Mouse (Mus musculus) cortical plate, adult 2 months (tissue): ENCODE measurements around the gene Aifm3.

Source experiments
- CTCF ChIP-seq: fragments of 200-500 bp; IDR thresholded peaks from 2 replicates; pipeline ENCODE4 v1.5.1; 2011; ENCODE audit warnings: mild to moderate bottlenecking, control low read depth, low read length; ENCODE audit not compliant: insufficient read depth; ENCODE audit errors: extremely low read depth
- POLR2A ChIP-seq: fragments of 200-500 bp; IDR thresholded peaks from 2 replicates; pipeline ENCODE4 v1.6.1; 2011; ENCODE audit warnings: mild to moderate bottlenecking, low read length, control low read depth; ENCODE audit not compliant: insufficient read depth; ENCODE audit errors: extremely low read depth

DNA sequence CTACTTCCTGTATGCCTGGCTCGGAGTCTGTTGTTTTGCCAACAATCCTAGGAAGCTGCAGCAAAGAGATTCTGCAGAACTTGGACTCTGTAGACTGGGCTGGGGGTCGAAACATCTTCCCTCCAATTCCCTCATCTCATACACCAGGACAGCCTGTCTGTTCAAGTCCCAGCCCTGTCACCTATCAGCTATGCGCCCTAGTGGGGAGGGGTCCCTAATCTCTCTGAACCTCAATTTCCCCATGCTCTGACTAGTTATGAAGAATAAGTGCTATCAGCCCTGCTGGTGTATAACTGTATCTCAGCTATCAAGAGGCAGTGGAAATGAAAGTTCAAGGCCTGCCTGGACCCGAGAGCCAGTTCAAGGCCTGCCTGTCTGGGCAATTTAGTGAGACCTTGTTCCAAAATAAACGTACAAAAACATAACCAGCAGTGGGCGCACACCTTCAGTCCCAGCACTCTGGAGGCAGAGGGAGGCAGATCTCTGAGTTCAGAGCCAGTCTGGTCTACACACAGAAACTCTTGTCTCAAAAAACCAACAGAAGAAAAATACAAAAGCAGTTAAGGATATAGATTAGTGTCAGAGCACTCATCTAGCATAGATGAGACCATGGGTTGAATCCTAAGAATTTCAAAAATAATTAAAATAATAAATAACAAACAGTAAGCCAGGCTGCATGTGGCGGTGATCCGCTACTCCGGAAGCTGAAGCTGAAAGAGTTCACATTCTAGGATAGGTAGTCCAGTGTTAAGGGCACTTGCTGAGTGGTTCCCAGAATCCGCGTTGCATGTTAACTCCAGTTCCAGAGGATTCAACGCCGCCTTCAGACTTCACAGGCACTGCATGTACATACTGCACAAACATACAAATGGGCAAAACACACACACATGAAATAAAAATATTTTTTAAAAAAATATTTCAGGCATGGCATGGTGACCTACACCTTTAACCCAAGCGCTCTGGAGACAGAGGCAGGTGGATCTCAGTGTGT lies 638 bp upstream of the Aifm3 start:
- TF ChIP-seq CTCF (peak; percentile 30; the same call in 1 of the 2 replicates), POLR2A (no peak)
